Mouse (Mus musculus) neural tube, embryonic 12.5 days (tissue): ENCODE measurements around the gene Paqr3. TPM values are rescaled to one million over a fixed set of nuclear protein-coding genes. Genes with fewer than 3 reads are reported as not detected.

Experiments used
- ATAC-seq: fragments of 200-750 bp; cut with Nextera tagmentation; 2 replicates; pipeline ENCODE4 v1.8.0; 2017; ENCODE audit warnings: low read depth, mild to moderate bottlenecking, moderate TSS enrichment, moderate library complexity; ENCODE audit not compliant: low FRiP score
- H3K27ac ChIP-seq: fragments of 300-500 bp; sonication (generic); 2 replicates; pipeline ENCODE4 v1.5.1; 2016
- H3K27me3 ChIP-seq: fragments of 300-500 bp; sonication (generic); replicated peaks from 2 replicates; pipeline ENCODE4 v1.6.1; 2016; ENCODE audit warnings: mild to moderate bottlenecking
- H3K36me3 ChIP-seq: fragments of 300-500 bp; sonication (generic); 2 replicates; pipeline ENCODE4 v1.6.1; 2016; ENCODE audit warnings: mild to moderate bottlenecking
- H3K4me1 ChIP-seq: fragments of 300-500 bp; sonication (generic); 2 replicates; pipeline ENCODE4 v1.6.1; 2016
- H3K4me2 ChIP-seq: fragments of 300-500 bp; sonication (generic); replicated peaks from 2 replicates; pipeline ENCODE4 v1.6.1; 2016; ENCODE audit warnings: mild to moderate bottlenecking
- H3K4me3 ChIP-seq: fragments of 300-500 bp; sonication (generic); 2 replicates; pipeline ENCODE4 v1.5.1; 2016
- H3K9ac ChIP-seq: fragments of 300-500 bp; sonication (generic); 2 replicates; pipeline ENCODE4 v1.6.1; 2016; ENCODE audit warnings: mild to moderate bottlenecking
- H3K9me3 ChIP-seq: fragments of 300-500 bp; sonication (generic); 2 replicates; pipeline ENCODE4 v1.6.1; 2016; ENCODE audit warnings: mild to moderate bottlenecking
- WGBS: fragments of 180-500 bp; shearing (Covaris S2); methylation state at CpG from one replicate; pipeline ENCODE4 v1.1.7; 2016; 5-methylcytosine and 5-hydroxymethylcytosine counted together
- polyA plus RNA-seq: library from polyadenylated mRNA; unstranded; fragments of >200 nt; fragmentation: Nextera tagmentation; extraction: Ambion mirVana; gene quantifications from 2 replicates; pipeline ENCODE4 v1.2.1, GENCODE M21; 2016

The Paqr3 gene
- polyA plus RNA-seq, 1 experiment from 2014 or later: 21.0 TPM

- no peak overlapping the region for H3K4me2 ChIP-seq
- H3K27me3 ChIP-seq: no peaks in the 10 kb centered on the region
- no peaks in the 10 kb centered on the region for H3K9me3 ChIP-seq
- 74% methylated on average over 5 of the region's 5 CpGs for WGBS
- no peak overlapping the region for H3K4me3 ChIP-seq
- H3K4me1 ChIP-seq: no peaks in the 10 kb centered on the region
- H3K9ac ChIP-seq: no peak overlapping the region
- no peak for ATAC-seq
- peaks cover 7% of the 10 kb centered on the region; the same call in 1 of the 2 replicates for H3K36me3 ChIP-seq
- H3K27ac ChIP-seq: no peak overlapping the region
Measured at GRCm38 (mm10) chr5:97078641-97079040, 32.8 kb downstream of the Paqr3 start.

- Histone ChIP-seq H3K27me3 (no peaks in the 10 kb centered on the region), H3K4me1 (no peaks in the 10 kb centered on the region), H3K9me3 (no peaks in the 10 kb centered on the region), H3K36me3 (peaks cover under 1% of the 10 kb centered on the region; the same call in 1 of the 2 replicates), H3K4me3 (no peak overlapping the region), H3K4me2 (no peak overlapping the region), H3K27ac (no peak overlapping the region), H3K9ac (no peak overlapping the region)
- WGBS: 70% methylated on average over 7 of the region's 7 CpGs
- ATAC-seq: no peak
Measured at GRCm38 (mm10) chr5:97077676-97078075, 33.7 kb downstream of the Paqr3 start.

GRCm38 (mm10) chr5:97076167-97076566, 35.2 kb downstream of the Paqr3 start:
- H3K4me3 ChIP-seq: no peak overlapping the region
- no peaks in the 10 kb centered on the region for H3K36me3 ChIP-seq
- no peak overlapping the region for H3K4me2 ChIP-seq
- H3K27ac ChIP-seq: no peak overlapping the region
- H3K27me3 ChIP-seq: no peaks in the 10 kb centered on the region
- no peaks in the 10 kb centered on the region for H3K4me1 ChIP-seq
- no peak overlapping the region for H3K9ac ChIP-seq
- no peaks in the 10 kb centered on the region for H3K9me3 ChIP-seq
- WGBS: 91% methylated on average over 5 of the region's 5 CpGs
- no peak for ATAC-seq

- Histone ChIP-seq H3K36me3 (no peaks in the 10 kb centered on the region), H3K9me3 (no peaks in the 10 kb centered on the region), H3K4me1 (no peaks in the 10 kb centered on the region), H3K27ac (no peak overlapping the region), H3K4me3 (no peak overlapping the region), H3K9ac (no peak overlapping the region), H3K27me3 (no peaks in the 10 kb centered on the region), H3K4me2 (no peak overlapping the region)
- no peak for ATAC-seq
- WGBS: 93% methylated on average over 11 of the region's 11 CpGs
Measured at GRCm38 (mm10) chr5:97075476-97076151, 35.8 kb downstream of the Paqr3 start.

GRCm38 (mm10) chr5:97065746-97066145, 45.6 kb downstream of the Paqr3 start:
- H3K36me3 ChIP-seq: peaks cover 18% of the 10 kb centered on the region; the same call in 1 of the 2 replicates
- H3K9ac ChIP-seq: no peak overlapping the region
- H3K4me3 ChIP-seq: no peak overlapping the region
- no peak overlapping the region for H3K4me2 ChIP-seq
- no peak for ATAC-seq
- 93% methylated on average over 4 of the region's 4 CpGs for WGBS
- H3K4me1 ChIP-seq: no peaks in the 10 kb centered on the region
- no peaks in the 10 kb centered on the region for H3K27me3 ChIP-seq
- no peaks in the 10 kb centered on the region for H3K9me3 ChIP-seq
- H3K27ac ChIP-seq: no peak overlapping the region

GRCm38 (mm10) chr5:97062041-97062440, 49.4 kb downstream of the Paqr3 start:
- no peak for ATAC-seq
- H3K9me3 ChIP-seq: no peaks in the 10 kb centered on the region
- H3K36me3 ChIP-seq: peaks cover 14% of the 10 kb centered on the region
- H3K27me3 ChIP-seq: no peaks in the 10 kb centered on the region
- WGBS: 84% methylated on average over 1 of the region's 1 CpGs
- H3K4me2 ChIP-seq: no peak overlapping the region
- H3K27ac ChIP-seq: no peak overlapping the region
- H3K4me3 ChIP-seq: no peak overlapping the region
- no peaks in the 10 kb centered on the region for H3K4me1 ChIP-seq
- no peak overlapping the region for H3K9ac ChIP-seq

- H3K27ac ChIP-seq: no peak overlapping the region
Measured at GRCm38 (mm10) chr5:97060864-97061263, 50.5 kb downstream of the Paqr3 start.

GRCm38 (mm10) chr5:97056791-97057450, 54.5 kb downstream of the Paqr3 start:
- Histone ChIP-seq H3K9ac (no peak overlapping the region), H3K4me1 (no peaks in the 10 kb centered on the region), H3K4me2 (no peak overlapping the region), H3K27ac (no peak overlapping the region), H3K27me3 (no peaks in the 10 kb centered on the region), H3K4me3 (no peak overlapping the region), H3K36me3 (peaks cover 7% of the 10 kb centered on the region), H3K9me3 (no peaks in the 10 kb centered on the region)
- no peak for ATAC-seq
- 63% methylated on average over 12 of the region's 12 CpGs for WGBS

More at GRCm38 (mm10) chr5:97060864-97061263, 50.5 kb downstream of the Paqr3 start:
- no peaks in the 10 kb centered on the region for H3K9me3 ChIP-seq
- H3K4me1 ChIP-seq: no peaks in the 10 kb centered on the region
- no peak overlapping the region for H3K9ac ChIP-seq
- no peak overlapping the region for H3K4me2 ChIP-seq
- 76% methylated on average over 3 of the region's 3 CpGs for WGBS
- ATAC-seq: no peak
- peaks cover 11% of the 10 kb centered on the region for H3K36me3 ChIP-seq
- H3K27me3 ChIP-seq: no peaks in the 10 kb centered on the region
- no peak overlapping the region for H3K4me3 ChIP-seq

- Histone ChIP-seq H3K9ac (no peak overlapping the region), H3K4me1 (no peaks in the 10 kb centered on the region), H3K36me3 (peaks cover 7% of the 10 kb centered on the region), H3K27ac (no peak overlapping the region), H3K4me2 (no peak overlapping the region), H3K27me3 (no peaks in the 10 kb centered on the region), H3K4me3 (no peak overlapping the region), H3K9me3 (no peaks in the 10 kb centered on the region)
- 75% methylated on average over 3 of the region's 3 CpGs for WGBS
- no peak for ATAC-seq
Measured at GRCm38 (mm10) chr5:97056359-97056758, 55.0 kb downstream of the Paqr3 start.

GRCm38 (mm10) chr5:97055511-97056068, 55.8 kb downstream of the Paqr3 start:
- H3K36me3 ChIP-seq: peaks cover 7% of the 10 kb centered on the region
- ATAC-seq: no peak; the same call in 1 of the 2 replicates
- H3K27ac ChIP-seq: no peak overlapping the region
- no peaks in the 10 kb centered on the region for H3K9me3 ChIP-seq
- H3K9ac ChIP-seq: no peak overlapping the region
- WGBS: 33% methylated on average over 1 of the region's 1 CpGs
- no peaks in the 10 kb centered on the region for H3K27me3 ChIP-seq
- H3K4me3 ChIP-seq: no peak overlapping the region
- H3K4me2 ChIP-seq: no peak overlapping the region
- no peaks in the 10 kb centered on the region for H3K4me1 ChIP-seq

GRCm38 (mm10) chr5:97054801-97055200, 56.6 kb downstream of the Paqr3 start:
- Histone ChIP-seq H3K4me3 (no peak overlapping the region), H3K9me3 (no peaks in the 10 kb centered on the region), H3K4me2 (no peak overlapping the region), H3K36me3 (peaks cover 7% of the 10 kb centered on the region), H3K27me3 (no peaks in the 10 kb centered on the region), H3K9ac (no peak overlapping the region), H3K27ac (no peak overlapping the region), H3K4me1 (no peaks in the 10 kb centered on the region)
- WGBS: 85% methylated on average over 10 of the region's 10 CpGs
- ATAC-seq: no peak

- Histone ChIP-seq H3K36me3 (peaks cover 7% of the 10 kb centered on the region), H3K9me3 (no peaks in the 10 kb centered on the region), H3K4me2 (no peak overlapping the region), H3K4me1 (no peaks in the 10 kb centered on the region), H3K4me3 (no peak overlapping the region), H3K27ac (no peak overlapping the region), H3K9ac (no peak overlapping the region), H3K27me3 (no peaks in the 10 kb centered on the region)
- WGBS: 91% methylated on average over 5 of the region's 5 CpGs
- no peak for ATAC-seq
Measured at GRCm38 (mm10) chr5:97054166-97054565, 57.2 kb downstream of the Paqr3 start.
